Mouse (Mus musculus) embryonic facial prominence, embryonic 14.5 days (tissue): ENCODE results near the gene Atp5l. TPM values are rescaled to one million over a fixed set of nuclear protein-coding genes. Genes with fewer than 3 reads are reported as not detected.

Source experiments
- ATAC-seq: fragments of 200-750 bp; cut with Nextera tagmentation; 2 replicates; pipeline ENCODE4 v1.8.0; 2017; ENCODE audit warnings: low read depth, moderate number of reproducible peaks, moderate TSS enrichment
- DNase-seq: peaks from one replicate; pipeline ENCODE4 v3.0.0-alpha.2; 2015; ENCODE audit warnings: low spot score
- H3K27ac ChIP-seq: fragments of 300-500 bp; sonication (generic); replicated peaks from 2 replicates; pipeline ENCODE4 v1.5.1; 2014; ENCODE audit warnings: low read depth, mild to moderate bottlenecking, low read length, moderate library complexity
- H3K27me3 ChIP-seq: fragments of 300-500 bp; sonication (generic); replicated peaks from 2 replicates; pipeline ENCODE4 v1.6.1; 2014; ENCODE audit warnings: low read length; ENCODE audit not compliant: control insufficient read depth, insufficient read depth
- H3K36me3 ChIP-seq: fragments of 300-500 bp; sonication (generic); 2 replicates; pipeline ENCODE4 v1.6.1; 2014; ENCODE audit warnings: low read length, mixed read lengths; ENCODE audit not compliant: control insufficient read depth, insufficient read depth
- H3K4me1 ChIP-seq: fragments of 300-500 bp; sonication (generic); 2 replicates; pipeline ENCODE4 v1.6.1; 2014; ENCODE audit warnings: antibody characterized with exemption, low read length; ENCODE audit not compliant: control insufficient read depth, insufficient read depth
- H3K4me2 ChIP-seq: fragments of 300-500 bp; sonication (generic); 2 replicates; pipeline ENCODE4 v1.6.1; 2014; ENCODE audit warnings: low read depth, mild to moderate bottlenecking, low read length, moderate library complexity, mixed read lengths
- H3K4me3 ChIP-seq: fragments of 300-500 bp; sonication (generic); 2 replicates; pipeline ENCODE4 v1.5.1; 2014; ENCODE audit warnings: low read depth, mild to moderate bottlenecking, low read length
- H3K9ac ChIP-seq: fragments of 300-500 bp; sonication (generic); 2 replicates; pipeline ENCODE4 v1.6.1; 2014; ENCODE audit warnings: low read depth, mild to moderate bottlenecking, low read length, moderate library complexity, mixed read lengths
- H3K9me3 ChIP-seq: fragments of 300-500 bp; sonication (generic); 2 replicates; pipeline ENCODE4 v1.6.1; 2016; ENCODE audit warnings: low read length; ENCODE audit not compliant: control insufficient read depth
- WGBS: fragments of 180-500 bp; shearing (Covaris S2); extraction: QIAGEN DNeasy Blood & Tissue Kit; methylation state at CpG from one replicate; pipeline ENCODE4 v1.1.7; 2014; 5-methylcytosine and 5-hydroxymethylcytosine counted together
- polyA plus RNA-seq: library from polyadenylated mRNA; unstranded; fragments of >200 nt; fragmentation: Nextera tagmentation; extraction: Ambion mirVana; gene quantifications from 2 replicates; pipeline ENCODE4 v1.2.1, GENCODE M21; 2014

The Atp5l gene
- polyA plus RNA-seq, 1 experiment from 2014 or later, result 870 TPM

DNA sequence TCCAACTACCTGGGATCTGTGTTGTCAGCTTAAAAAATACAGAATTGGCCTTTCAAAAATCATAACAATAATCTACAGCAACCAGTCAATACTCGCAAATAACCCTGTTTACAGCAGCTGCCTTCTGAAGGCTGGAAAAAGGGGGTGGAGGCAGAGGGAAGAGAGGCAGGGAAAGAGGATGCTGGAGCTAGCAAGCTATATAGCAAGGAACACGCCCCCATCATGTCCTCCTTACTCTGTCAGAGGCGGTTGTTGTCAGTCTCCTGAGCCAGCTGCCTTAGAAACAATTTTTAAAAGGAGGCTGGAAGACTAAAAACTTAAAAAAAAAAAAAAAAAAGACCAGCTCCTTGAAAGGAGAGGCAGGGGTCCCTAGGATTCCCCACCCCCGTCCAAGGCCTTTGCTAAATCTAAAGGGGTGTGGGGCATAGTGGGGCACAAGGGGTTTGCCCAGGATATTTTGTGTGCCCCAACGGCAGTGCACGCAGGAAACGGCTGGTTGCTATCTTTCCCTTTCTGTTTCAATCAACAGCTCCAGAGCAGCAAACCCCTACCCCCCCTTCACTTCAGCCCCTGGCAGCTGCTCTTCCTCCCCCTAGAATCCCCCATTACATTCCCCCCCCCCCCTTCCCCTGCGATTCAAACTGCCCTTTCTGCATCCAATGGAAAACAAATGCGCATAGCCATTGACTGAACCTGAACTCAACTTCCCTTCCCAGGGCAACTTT is 41.6 kb downstream of the Atp5l start:
- H3K27me3 ChIP-seq, result no peaks in the 10 kb centered on the region
- H3K9me3 ChIP-seq, result no peaks in the 10 kb centered on the region
- ATAC-seq, result no peak
- H3K27ac ChIP-seq, result 0 out of 2 replicates have a peak overlapping the region, but pooled peaks have one; percentile 98
- H3K4me2 ChIP-seq, result peak overlapping the region; percentile 96
- H3K9ac ChIP-seq, result peak overlapping the region; percentile 94
- peak; percentile 37 for DNase-seq
- no peaks in the 10 kb centered on the region for H3K36me3 ChIP-seq
- WGBS, result 18% methylated on average over 9 of the region's 9 CpGs
- peaks cover 28% of the 10 kb centered on the region for H3K4me1 ChIP-seq
- H3K4me3 ChIP-seq, result peak overlapping the region; percentile 83

DNA sequence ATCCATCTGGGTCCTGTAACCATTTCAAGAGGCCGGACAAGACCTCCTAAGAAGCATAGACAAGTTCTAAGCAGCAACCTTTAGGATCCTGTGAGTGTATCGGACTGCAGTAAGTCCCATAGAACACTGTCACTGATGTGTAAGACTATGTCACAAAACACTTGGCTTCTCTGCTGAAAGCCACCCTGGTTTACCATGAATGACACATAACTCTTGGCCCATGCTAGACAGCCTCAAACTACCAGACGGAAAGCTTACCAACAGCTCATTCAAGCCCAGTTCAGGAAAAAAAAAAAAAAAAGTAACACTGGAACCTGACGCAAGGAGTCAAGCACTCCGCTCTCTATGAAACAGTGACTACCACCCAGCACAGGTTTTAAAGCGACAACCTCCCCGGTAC is 42.9 kb downstream of the Atp5l start:
- no peaks in the 10 kb centered on the region for H3K9me3 ChIP-seq
- 79% methylated on average over 7 of the region's 7 CpGs for WGBS
- H3K27ac ChIP-seq, result no peak overlapping the region
- H3K36me3 ChIP-seq, result no peaks in the 10 kb centered on the region
- H3K4me3 ChIP-seq, result no peak overlapping the region
- no peak overlapping the region for H3K9ac ChIP-seq
- ATAC-seq, result no peak
- 0 out of 2 replicates have a peak overlapping the region, but pooled peaks have one; percentile 2 for H3K4me2 ChIP-seq
- H3K4me1 ChIP-seq, result peaks cover 25% of the 10 kb centered on the region
- no peak for DNase-seq
- no peaks in the 10 kb centered on the region for H3K27me3 ChIP-seq

DNA sequence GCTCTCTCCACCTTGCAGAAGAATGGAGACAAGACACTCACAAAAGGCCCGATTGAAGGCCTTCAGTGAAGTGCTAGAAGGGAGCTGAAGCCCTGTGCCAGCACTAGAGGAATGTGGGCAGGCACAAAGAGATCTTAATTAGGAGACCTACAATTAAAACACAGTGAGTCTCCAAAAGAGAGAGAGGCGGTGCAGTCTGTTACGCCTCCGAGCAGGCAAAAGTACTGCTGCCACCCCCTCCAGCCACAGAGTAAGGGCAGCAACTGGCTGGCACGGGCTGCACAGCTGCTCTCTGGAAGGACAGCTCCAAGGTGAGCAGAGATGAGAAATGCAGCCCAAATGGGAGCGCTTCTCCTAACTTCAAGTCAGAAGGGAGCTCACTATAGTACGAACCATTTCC is 45.1 kb downstream of the Atp5l start:
- DNase-seq, result no peak
- Histone ChIP-seq H3K4me3 (no peak overlapping the region), H3K36me3 (no peaks in the 10 kb centered on the region), H3K4me1 (peaks cover 25% of the 10 kb centered on the region), H3K4me2 (no peak overlapping the region), H3K27ac (no peak overlapping the region), H3K9me3 (no peaks in the 10 kb centered on the region), H3K9ac (no peak overlapping the region), H3K27me3 (no peaks in the 10 kb centered on the region)
- ATAC-seq, result no peak
- WGBS, result 64% methylated on average over 7 of the region's 7 CpGs

DNA sequence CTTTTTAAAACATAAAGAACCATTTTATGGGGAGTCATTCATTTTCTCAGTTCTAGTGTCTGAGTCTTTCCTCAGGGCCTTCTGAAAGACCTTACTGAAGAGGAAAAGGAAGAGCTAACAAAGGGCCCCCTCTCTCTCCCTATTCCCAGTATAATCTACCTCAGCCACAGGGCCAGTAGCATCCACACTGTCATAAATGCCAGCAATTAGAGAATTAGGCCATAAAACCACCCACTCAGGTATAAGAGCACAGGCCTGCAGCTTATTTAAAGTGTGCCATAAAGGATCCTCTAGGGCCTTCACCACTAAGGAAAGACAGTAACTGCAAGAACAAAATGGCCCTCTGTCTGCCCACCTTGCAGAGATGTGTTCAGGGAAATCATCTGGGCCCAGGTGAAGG is 46.3 kb downstream of the Atp5l start:
- H3K9me3 ChIP-seq, result no peaks in the 10 kb centered on the region
- H3K36me3 ChIP-seq, result no peaks in the 10 kb centered on the region
- H3K4me1 ChIP-seq, result peaks cover 25% of the 10 kb centered on the region
- no peak overlapping the region for H3K4me2 ChIP-seq
- H3K4me3 ChIP-seq, result no peak overlapping the region
- H3K27ac ChIP-seq, result no peak overlapping the region
- ATAC-seq, result no peak
- no peak overlapping the region for H3K9ac ChIP-seq
- DNase-seq, result no peak
- no peaks in the 10 kb centered on the region for H3K27me3 ChIP-seq

DNA sequence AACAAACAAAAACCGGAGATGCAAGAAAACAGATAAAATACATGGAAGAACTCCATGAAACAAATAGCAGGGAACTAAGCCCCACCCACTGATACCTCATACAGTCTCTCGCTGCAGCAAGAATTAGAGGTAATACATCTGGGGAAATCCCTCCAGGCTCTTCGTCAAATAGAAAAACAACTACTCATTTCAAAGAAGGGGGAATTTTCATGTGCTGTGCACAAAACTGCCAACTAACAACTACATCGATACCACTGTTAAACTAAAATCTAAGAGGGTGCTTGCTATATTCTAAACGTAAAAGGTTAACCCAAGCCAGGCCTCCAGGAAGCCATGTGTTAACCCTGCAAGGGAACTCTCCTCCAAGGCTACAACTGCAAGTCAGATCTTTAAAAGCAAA is 46.9 kb downstream of the Atp5l start:
- Histone ChIP-seq H3K4me2 (no peak overlapping the region), H3K27ac (no peak overlapping the region), H3K4me1 (peaks cover 20% of the 10 kb centered on the region), H3K27me3 (no peaks in the 10 kb centered on the region), H3K9ac (no peak overlapping the region), H3K9me3 (no peaks in the 10 kb centered on the region), H3K36me3 (no peaks in the 10 kb centered on the region), H3K4me3 (no peak overlapping the region)
- WGBS, result 41% methylated on average over 5 of the region's 5 CpGs
- no peak for DNase-seq
- ATAC-seq, result no peak

DNA sequence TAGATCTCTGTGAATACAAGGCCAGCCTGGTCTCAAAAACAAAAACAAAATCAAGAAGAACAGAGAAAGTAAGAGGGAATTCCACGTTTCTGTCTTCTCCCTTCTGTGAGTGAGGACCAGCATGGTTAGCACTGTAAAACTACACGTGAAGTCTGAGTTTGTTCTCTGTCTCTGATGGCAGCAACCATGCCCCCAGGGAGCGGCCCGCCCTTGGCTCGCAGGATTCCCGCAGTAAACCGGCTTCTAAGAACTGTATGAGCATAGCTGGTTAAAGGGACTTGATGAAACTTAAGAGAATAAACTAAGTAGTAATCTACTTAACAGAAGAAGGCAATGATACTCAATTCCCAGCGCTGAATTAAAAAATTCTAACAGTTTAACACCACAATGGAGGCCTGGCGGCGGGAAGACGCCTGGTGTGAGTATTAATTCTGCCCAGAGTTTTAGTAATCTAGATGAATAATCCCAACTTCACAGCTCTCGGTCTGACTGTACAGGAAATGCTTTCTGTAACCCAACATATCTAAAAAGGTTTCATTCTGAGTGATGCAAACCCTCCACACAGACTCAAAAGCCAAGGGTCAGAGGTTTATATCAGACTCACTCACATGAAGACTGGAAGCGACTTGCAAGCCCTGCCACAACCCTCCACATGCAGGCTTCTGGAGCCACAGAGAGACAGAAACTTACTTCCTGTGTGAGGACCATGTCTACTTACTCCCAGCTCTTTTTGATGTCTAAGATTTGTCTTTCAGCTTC is 52.0 kb downstream of the Atp5l start:
- H3K4me1 ChIP-seq, result 0 out of 2 replicates have a peak, but pooled peaks cover 3% of the 10 kb centered on the region
- no peak overlapping the region for H3K4me2 ChIP-seq
- 73% methylated on average over 13 of the region's 13 CpGs for WGBS
- no peak overlapping the region for H3K27ac ChIP-seq
- no peak overlapping the region for H3K9ac ChIP-seq
- H3K4me3 ChIP-seq, result no peak overlapping the region
- no peak for DNase-seq
- H3K36me3 ChIP-seq, result peaks cover 26% of the 10 kb centered on the region
- H3K9me3 ChIP-seq, result no peaks in the 10 kb centered on the region
- no peaks in the 10 kb centered on the region for H3K27me3 ChIP-seq
- ATAC-seq, result no peak

DNA sequence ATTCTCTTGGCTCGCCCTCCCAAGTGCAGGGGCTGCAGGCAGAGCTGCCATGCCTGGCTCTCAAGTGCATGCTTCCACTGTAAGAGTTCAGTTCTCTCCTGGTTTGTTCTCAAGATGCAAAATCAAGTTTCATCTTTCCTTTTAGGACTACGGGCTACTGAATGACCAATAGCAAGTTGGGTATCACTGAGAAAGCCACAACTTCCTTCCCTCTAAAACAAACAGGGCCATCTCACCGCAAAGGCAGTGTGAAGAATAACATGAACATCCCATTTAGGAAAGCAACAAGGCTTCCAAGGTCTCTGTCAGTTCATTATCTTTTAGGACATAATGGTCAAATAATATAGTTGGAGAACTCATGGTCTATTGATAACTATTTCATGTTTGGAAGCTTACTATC is 52.9 kb downstream of the Atp5l start:
- 0 out of 2 replicates have a peak, but pooled peaks cover 3% of the 10 kb centered on the region for H3K4me1 ChIP-seq
- no peak overlapping the region for H3K9ac ChIP-seq
- peaks cover 35% of the 10 kb centered on the region for H3K36me3 ChIP-seq
- no peak overlapping the region for H3K4me3 ChIP-seq
- DNase-seq (no peak), ATAC-seq (no peak)
- H3K27me3 ChIP-seq, result no peaks in the 10 kb centered on the region
- WGBS, result 85% methylated on average over 3 of the region's 3 CpGs
- H3K9me3 ChIP-seq, result no peaks in the 10 kb centered on the region
- no peak overlapping the region for H3K27ac ChIP-seq
- H3K4me2 ChIP-seq, result no peak overlapping the region

DNA sequence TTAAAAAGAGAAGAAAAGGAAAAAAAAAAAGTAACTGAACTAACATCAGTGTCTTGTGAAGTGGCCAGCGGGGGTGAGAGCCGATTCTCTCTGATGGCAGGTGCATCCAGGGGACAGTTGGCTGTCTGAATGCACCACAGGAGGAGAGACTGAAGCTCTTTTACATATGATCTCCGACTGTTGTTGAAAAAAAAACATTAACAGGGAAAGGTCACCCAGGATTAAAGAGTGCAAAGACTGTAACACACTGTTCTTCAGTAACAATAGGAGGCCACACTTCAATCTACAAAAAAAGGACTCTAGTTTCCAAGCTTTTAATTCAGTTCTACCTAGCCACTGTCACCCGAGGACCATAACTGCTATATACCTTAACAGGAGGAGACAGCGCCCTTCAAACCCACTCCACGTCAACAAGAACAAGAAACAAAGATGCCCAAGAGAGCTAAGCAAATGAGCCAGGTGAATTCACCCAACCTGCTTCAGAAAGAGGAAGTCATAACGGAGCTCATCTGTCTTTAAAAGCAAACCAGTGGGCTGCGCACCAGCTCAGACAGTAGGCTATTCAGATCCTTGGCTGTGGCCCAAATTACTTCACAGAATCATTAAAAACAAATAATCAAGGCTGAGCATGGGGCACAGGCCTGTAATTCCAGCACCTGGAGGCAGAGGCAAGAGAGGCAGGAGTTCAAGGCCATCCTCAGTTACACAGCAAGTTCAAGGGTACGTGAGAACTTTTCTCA is 53.9 kb downstream of the Atp5l start:
- Histone ChIP-seq H3K4me2 (no peak overlapping the region), H3K36me3 (peaks cover 44% of the 10 kb centered on the region), H3K9me3 (no peaks in the 10 kb centered on the region), H3K4me3 (no peak overlapping the region), H3K27ac (no peak overlapping the region), H3K4me1 (0 out of 2 replicates have a peak, but pooled peaks cover 3% of the 10 kb centered on the region), H3K9ac (0 out of 2 replicates have a peak overlapping the region, but pooled peaks have one; percentile 0), H3K27me3 (no peaks in the 10 kb centered on the region)
- no peak for DNase-seq
- 67% methylated on average over 9 of the region's 9 CpGs for WGBS
- ATAC-seq, result no peak
